Mouse (Mus musculus): Measurements from ENCODE around the gene Ripply1.

DNA sequence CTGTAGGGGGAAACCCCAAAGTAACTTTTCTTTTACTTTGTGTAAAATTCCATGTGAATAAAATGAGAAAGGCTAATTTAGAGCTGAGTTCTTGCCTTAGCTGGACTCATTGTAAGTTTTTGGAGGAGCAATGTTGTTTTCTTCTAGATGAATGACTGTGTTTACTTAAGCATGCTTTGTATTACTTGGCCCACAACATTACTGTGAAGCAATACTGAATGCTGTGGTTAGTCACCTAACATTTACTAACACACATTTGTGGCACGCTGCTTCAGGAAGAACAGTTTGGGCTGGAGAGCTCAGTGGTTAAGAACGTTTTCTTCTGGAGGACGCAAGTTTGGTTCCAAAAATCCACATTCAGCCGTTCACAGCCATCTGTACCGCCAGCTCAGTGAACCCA lies 45.1 kb downstream of the Ripply1 start:
- TF ChIP-seq CTCF (IDR thresholded peaks at IDR 0.05; ENCODE audit: control insufficient read depth, insufficient read depth, low read length) (no peak), POLR2A (IDR thresholded peaks at IDR 0.05; ENCODE audit: borderline replicate concordance, control insufficient read depth, low read depth, low read length) (no peak)
